Mouse (Mus musculus): ENCODE data around the gene Dok7. TPM values are rescaled to one million over a fixed set of nuclear protein-coding genes. Genes with fewer than 3 reads are reported as not detected.

The Dok7 gene
- 10 to 100 TPM; 19.0 to 21.5 TPM for total RNA-seq (2021)
- long read RNA-seq, partial matches to known transcripts = 14 of 27 reads
- long read RNA-seq, other reads (novel, unspliced or antisense) = 8 of 27 reads

GRCm38 (mm10) chr5:35056604-35057432 is at the start of gene Dok7:
Gene Dok7 (plus strand): TSS chr5:35056766.
- DNase-seq (ENCODE audit: low spot score in 2 of 2) = peak; percentile 45 to 57

DNA sequence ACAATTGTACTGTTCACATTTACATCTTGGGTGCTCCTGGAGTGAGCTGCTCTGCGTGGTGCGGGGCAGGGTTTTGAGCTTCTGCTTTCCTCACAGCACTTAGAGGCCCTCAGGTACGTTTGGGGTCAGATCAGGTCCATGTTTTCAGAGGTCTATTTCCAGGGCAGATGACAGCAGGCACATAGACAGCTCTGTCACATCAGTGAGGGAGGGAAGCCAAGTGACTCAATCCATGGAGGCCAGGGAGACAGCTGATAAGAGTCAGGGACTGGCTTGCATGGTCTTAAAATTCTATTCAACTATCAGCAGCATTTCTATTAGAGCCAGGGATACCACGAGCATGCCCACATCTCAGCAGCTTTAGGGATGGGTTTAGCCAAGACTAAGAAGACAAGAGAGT is 47.4 kb upstream of the Dok7 start:
- DNase-seq (ENCODE audit: low spot score in 2 of 2) = no peak

DNA sequence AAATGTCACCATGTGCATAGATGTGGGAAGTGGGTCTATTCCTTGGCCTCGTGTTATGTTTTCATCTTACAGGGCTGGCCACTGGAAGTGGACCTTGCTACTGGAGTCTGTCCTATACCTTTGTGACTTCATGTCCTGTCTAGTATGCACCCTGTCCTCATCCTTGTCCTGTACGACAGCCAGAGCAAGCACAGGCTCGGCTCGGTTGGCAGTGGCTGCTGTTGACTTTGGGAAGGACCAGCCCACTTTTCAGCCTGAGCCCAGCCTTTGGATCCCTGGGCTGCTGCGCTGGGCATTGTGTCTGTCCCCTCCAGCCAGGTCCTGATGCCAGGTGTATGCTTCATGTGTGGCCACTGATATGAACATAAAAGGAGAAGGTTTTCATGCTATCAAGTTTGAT is 45.9 kb upstream of the Dok7 start:
- DNase-seq (ENCODE audit: low spot score in 2 of 2) = no peak

DNA sequence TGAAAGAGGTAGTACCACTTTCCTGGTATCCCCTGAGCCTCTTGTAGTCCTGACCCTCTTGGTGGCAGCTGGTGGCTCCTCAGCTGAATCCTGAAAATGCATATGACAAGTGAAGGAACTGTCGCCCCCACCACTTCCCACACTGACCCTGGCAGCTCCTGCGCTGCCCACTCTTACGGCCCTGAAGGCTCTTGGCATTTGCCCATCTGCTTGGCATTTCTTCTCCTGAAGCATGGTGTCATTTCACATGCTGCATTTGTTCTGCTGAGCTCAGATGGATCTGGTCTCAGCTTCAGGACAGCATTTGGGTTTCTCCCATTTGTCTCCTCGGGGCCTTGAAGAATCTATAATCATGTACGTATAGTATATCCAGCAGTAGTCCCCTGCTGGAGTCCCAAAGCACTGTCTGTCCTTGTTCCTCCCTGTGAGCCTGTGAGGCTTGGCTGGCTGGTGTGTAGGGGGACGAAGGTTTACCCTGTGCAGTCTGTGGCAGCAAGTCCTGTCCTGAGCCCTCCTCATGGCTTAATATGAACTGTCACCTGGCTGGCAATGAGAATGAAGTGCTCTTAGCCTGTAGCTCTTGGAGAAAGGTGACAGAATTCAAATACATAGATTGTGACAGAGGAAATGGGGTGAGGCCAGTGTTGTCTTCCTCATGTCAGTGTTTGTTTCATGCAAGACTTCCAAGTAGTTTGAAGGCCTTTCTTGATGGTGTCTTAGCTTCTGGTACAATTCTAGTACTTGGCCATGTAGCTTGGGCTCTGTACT is 45.2 kb upstream of the Dok7 start:
- DNase-seq (ENCODE audit: low spot score in 2 of 2) = no peak

DNA sequence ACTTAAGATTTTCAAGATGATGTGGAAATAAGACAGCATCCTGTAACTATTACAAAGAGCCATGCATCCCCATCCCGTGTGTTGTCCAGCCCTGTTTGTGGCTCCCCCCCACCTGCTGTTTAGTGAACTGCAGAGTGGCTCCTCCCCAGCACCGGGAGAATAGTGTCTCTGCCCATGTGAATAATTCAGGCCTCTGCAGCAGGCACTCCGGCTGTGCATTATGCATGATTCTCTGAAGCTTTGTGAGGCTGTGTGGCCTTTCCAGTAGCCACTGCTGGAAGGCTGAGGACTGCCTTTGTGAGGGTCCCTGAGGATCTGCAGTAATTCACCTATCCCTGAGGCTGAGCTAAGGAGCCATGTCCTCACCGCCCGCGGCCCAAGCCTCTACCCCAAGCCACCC is 42.5 kb upstream of the Dok7 start:
- DNase-seq (ENCODE audit: low spot score in 2 of 2) = no peak

DNA sequence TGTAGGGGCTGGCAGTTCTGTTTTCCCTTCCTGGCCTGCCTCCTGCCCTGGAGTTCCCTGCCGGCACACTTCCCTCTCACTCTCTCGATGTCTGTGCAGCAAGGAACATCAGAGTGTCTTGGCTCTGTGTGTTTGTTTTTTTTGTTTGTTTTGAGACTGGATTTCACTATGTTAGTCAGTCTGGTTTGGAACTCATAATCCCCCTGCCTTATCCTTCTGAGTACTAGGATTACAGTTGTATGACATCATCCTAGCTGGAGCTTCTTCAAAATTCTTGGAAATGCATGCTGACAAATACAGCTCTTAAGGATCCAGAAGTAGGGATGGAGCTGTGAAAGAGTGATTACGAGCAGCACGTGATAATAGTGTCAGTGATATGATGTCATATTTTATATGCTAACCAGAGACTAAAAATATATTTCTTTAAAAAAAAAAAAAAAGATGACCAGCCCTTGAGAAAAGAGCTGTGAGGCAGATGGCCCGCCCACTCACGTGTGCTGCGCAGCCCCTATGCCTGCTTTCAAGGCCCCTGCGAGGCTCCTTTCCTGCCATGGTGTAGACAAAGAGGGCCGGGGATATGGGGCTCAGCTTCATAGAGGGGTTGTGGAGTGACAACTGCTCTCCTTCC is 36.8 kb upstream of the Dok7 start:
- DNase-seq (ENCODE audit: low spot score in 2 of 2) = no peak

DNA sequence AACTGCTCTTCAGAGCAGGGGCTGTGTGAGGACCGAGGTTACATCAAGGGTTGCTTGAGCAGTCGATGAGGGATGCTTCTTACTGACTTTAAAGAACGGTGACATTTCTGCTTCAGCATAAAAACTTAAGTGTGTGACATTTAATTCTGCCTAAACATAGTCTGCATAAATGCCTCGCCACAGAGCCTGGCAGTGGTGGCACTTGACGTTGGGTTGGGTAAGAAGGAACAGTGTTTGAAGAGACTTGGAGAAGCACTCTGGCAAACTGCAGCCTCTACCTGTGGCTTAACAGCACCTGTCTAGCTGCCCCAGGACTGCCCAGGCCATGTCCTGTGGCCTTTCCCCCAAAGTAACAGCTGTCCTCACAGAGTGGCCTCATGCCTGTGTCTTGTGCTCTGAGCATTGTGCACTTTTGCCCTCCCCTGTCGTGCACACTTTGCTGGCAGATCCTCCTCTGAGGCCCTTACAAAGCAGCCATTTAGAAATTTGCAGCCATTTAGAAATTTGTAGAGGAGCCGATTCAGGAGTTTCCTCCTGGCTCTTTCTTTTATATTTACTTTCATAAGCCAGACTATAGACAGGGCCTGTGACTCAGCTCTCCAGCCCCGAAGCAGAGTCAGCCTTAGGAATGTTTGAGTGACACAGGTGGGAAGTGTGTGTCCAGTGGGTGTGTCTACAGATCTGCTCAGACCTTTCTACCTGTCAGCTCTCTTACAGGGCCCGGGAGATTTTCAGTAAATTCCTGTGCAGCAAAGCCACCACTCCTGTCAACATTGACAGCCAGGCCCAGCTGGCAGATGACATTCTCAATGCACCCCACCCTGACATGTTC is 35.9 kb upstream of the Dok7 start:
- no peak for DNase-seq (ENCODE audit: low spot score in 2 of 2)

DNA sequence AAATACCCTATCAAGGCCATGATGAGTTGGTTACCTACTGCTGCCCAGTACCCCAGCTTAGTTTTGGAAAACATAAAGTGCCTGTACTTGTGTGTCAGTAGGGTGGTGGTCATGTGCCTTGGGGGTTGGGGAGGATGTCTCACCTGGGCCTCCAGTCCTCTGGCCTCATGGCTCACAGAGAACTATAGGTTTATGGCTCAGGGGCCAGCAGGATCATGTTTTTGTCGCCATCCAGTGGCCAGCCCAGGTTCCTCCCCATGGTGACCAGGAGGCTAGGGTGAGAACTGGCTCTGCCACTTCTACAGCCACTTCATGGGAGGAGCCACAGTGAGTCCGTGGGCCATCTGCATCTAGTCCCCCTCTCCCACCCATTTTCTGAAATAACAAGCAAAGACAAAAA is 31.6 kb upstream of the Dok7 start:
- DNase-seq (ENCODE audit: low spot score in 2 of 2) = peak in 1 of 2 experiments; percentile 22

- DNase-seq (ENCODE audit: low spot score in 2 of 2) = no peak
These were observed 27.3 kb upstream of the Dok7 start for GRCm38 (mm10) chr5:35029303-35029702.

DNA sequence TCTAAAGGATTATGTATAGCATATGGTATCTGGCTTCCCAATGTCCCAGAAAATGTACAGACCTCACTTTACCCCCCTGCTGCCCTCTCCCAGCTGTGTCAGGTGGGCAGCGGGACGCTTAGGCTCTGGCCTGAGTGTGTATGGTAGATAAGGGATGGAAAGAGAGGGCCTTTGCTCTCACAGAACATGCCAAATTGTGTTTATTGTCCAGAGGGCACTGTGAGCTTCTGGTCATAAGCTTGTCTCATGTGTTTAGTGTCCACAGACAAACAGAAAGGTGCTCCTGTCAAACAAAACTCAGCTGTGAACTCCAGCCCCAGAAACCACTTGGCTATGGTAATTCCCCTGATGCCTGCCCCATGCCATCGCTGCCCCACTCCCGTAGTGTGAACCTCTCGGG is 26.8 kb upstream of the Dok7 start:
- no peak for DNase-seq (ENCODE audit: low spot score in 2 of 2)

DNA sequence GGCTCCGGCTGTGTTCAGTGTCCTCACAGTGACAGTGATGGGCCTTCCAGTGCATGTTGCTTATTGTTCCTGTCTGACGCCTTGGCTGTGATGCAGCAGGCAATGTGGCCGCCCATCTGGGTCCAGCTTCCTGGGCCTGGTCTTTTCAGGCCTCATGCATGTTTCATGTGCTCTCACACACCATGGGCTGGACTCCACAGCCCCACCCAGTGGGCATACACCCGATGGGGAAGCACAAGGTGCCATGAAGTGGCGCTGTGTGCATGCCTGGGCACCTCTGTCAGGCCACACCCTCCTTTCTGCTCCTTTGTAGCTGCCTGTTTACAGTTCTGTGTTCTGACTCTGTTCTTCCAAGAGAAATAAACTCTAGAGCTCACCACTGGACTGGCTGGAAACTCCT is 23.5 kb upstream of the Dok7 start:
- no peak for DNase-seq (ENCODE audit: low spot score in 2 of 2)

GRCm38 (mm10) chr5:35033619-35034018 is 22.9 kb upstream of the Dok7 start:
- no peak for DNase-seq (ENCODE audit: low spot score in 2 of 2)

DNA sequence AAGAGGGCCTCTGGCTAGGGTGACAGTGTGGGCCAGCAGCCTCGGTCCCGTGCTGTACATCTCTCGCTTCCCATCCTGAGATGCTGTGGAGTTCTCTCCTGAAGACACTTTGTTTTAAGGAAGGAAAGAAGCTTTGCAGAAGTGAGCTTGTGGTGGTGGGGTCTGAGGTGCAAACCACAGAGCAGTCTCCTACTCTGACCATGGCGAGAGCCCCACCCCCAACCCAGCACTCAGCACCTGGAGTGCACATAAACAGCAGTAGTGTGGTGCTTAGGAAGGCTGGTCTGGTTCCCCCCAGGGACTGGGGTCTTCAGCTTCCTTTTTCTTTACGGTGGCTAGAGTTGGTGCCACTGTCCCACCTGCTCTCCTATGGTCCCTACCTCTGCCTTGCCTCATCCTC is 21.4 kb upstream of the Dok7 start:
- DNase-seq (ENCODE audit: low spot score in 2 of 2) = no peak

DNA sequence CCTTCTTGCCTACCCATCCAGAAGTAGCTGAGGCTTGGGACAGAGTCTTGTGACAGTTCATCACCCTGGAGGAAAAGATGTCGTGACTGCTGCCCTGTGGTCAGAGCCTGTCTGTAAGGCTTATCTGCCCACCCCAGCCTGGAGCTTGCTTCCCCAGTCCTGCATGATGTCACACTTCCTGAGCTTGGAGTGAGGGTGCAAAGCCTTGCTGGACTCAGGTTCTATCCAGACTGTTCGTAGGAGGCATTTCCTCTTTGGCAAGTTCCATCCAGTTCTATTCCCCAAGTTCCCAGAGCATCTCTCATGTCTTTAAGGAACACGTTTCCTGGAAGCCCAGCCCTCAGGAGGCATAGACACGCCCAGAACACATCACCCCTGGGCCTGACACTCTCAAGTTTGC is 20.8 kb upstream of the Dok7 start:
- DNase-seq (ENCODE audit: low spot score in 2 of 2) = no peak

GRCm38 (mm10) chr5:35037438-35037837 is 19.1 kb upstream of the Dok7 start:
- DNase-seq (ENCODE audit: low spot score in 2 of 2) = no peak

- no peak for DNase-seq (ENCODE audit: low spot score in 2 of 2)
These were observed 15.2 kb upstream of the Dok7 start, which contains the start of gene Hgfac for GRCm38 (mm10) chr5:35041268-35041829. Gene Hgfac (plus strand): TSS chr5:35041509.

- no peak for DNase-seq (ENCODE audit: low spot score in 2 of 2)
These were observed 14.0 kb upstream of the Dok7 start for GRCm38 (mm10) chr5:35042431-35043109.

- DNase-seq (ENCODE audit: low spot score in 2 of 2) = peak; percentile 60 to 92
These were observed 13.5 kb upstream of the Dok7 start for GRCm38 (mm10) chr5:35043110-35043451.

GRCm38 (mm10) chr5:35050541-35050940 is 6.0 kb upstream of the Dok7 start:
- DNase-seq (ENCODE audit: low spot score in 2 of 2) = no peak

DNA sequence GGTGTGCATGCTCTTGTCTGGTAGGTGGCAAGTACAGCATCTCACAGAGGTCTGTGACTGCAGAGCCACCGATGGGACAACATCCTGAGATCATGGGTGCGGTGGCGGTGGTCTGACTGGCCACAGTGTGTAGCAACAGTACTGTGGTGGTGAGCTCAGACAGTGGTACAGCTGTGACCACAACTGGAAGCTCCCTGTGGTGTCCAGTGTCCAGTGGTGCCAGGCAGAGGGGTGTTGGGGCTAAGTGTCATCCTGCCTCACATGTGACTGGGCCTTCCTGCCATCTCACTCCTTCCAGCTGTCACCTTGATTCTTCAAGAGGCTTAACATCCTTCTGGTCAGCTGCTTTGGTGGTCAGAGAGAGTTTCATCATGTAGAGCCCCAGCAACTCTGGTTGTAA is 1.9 kb upstream of the Dok7 start:
- no peak for DNase-seq (ENCODE audit: low spot score in 2 of 2)

All from layer of hippocampus, adult 18-20 months (tissue).